Mouse (Mus musculus) bone marrow macrophage, adult 2 months (primary cell): ENCODE measurements around the gene Phldb2. TPM values are rescaled to one million over a fixed set of nuclear protein-coding genes. Genes with fewer than 3 reads are reported as not detected.
A peak's percentile ranks its signal among the peaks of the same experiment; 100 is the strongest.

Experiments
- H3K27ac ChIP-seq: 2 replicates; pipeline ENCODE4 v1.5.1; 2012; ENCODE audit warnings: low read depth, low read length; ENCODE audit not compliant: insufficient read depth
- H3K4me1 ChIP-seq: 2 replicates; pipeline ENCODE4 v1.6.1; 2012; ENCODE audit warnings: low read length; ENCODE audit not compliant: control insufficient read depth, insufficient read depth
- H3K4me3 ChIP-seq: 2 replicates; pipeline ENCODE4 v1.5.1; 2012; ENCODE audit warnings: mild to moderate bottlenecking, low read length, moderate library complexity; ENCODE audit not compliant: insufficient read depth
- CTCF ChIP-seq: IDR thresholded peaks from 2 replicates; pipeline ENCODE4 v1.5.1; 2012; ENCODE audit warnings: low read depth, mild to moderate bottlenecking, low read length, moderate library complexity
- POLR2A ChIP-seq: IDR thresholded peaks from 2 replicates; pipeline ENCODE4 v1.6.1; 2012; ENCODE audit warnings: mild to moderate bottlenecking, low read depth, low read length, borderline replicate concordance
- polyA plus RNA-seq: library from polyadenylated mRNA; stranded (reverse); fragments of >200 nt; gene quantifications from 2 replicates; pipeline ENCODE4 v1.2.4, GENCODE M21; 2012; ENCODE audit not compliant: missing spikeins, insufficient read depth, insufficient read length

The Phldb2 gene
- polyA plus RNA-seq, 1 experiment = 1.3 TPM

GRCm38 (mm10) chr16:45976251-45976650 is 22.9 kb upstream of the Phldb2 start:
- H3K4me3 ChIP-seq = no peak overlapping the region

GRCm38 (mm10) chr16:45973959-45974686 is 20.7 kb upstream of the Phldb2 start:
- Histone ChIP-seq H3K27ac (no peak overlapping the region), H3K4me3 (no peak overlapping the region), H3K4me1 (peaks cover 3% of the 10 kb centered on the region; the same call in 1 of the 2 replicates)
- TF ChIP-seq POLR2A (no peak), CTCF (no peak)

More at GRCm38 (mm10) chr16:45976251-45976650, 22.9 kb upstream of the Phldb2 start:
- H3K4me1 ChIP-seq = no peaks in the 10 kb centered on the region
- TF ChIP-seq CTCF = no peak
- no peak for TF ChIP-seq POLR2A
- H3K27ac ChIP-seq = no peak overlapping the region

- Histone ChIP-seq H3K4me3 (no peak overlapping the region), H3K27ac (peak overlapping the region; percentile 0), H3K4me1 (peaks cover 5% of the 10 kb centered on the region; the same call in 1 of the 2 replicates)
- no peak for TF ChIP-seq POLR2A
- TF ChIP-seq CTCF = no peak
These were observed 16.8 kb upstream of the Phldb2 start for GRCm38 (mm10) chr16:45970187-45970586.

GRCm38 (mm10) chr16:45968716-45969115 is 15.3 kb upstream of the Phldb2 start:
- H3K4me1 ChIP-seq = peaks cover 7% of the 10 kb centered on the region; the same call in 1 of the 2 replicates
- H3K27ac ChIP-seq = no peak overlapping the region
- TF ChIP-seq CTCF (no peak), POLR2A (no peak)
- no peak overlapping the region for H3K4me3 ChIP-seq

- Histone ChIP-seq H3K27ac (no peak overlapping the region), H3K4me1 (peaks cover 8% of the 10 kb centered on the region; the same call in 1 of the 2 replicates), H3K4me3 (no peak overlapping the region)
- TF ChIP-seq POLR2A (no peak), CTCF (peak; percentile 68)
These were observed 14.1 kb upstream of the Phldb2 start for GRCm38 (mm10) chr16:45967471-45967870.

GRCm38 (mm10) chr16:45966604-45967003 is 13.2 kb upstream of the Phldb2 start:
- H3K4me1 ChIP-seq = peaks cover 8% of the 10 kb centered on the region; the same call in 1 of the 2 replicates
- TF ChIP-seq CTCF = no peak
- TF ChIP-seq POLR2A = no peak
- no peak overlapping the region for H3K27ac ChIP-seq

GRCm38 (mm10) chr16:45964777-45965176 is 11.4 kb upstream of the Phldb2 start:
- Histone ChIP-seq H3K4me3 (no peak overlapping the region), H3K27ac (no peak overlapping the region), H3K4me1 (peaks cover 8% of the 10 kb centered on the region; the same call in 1 of the 2 replicates)
- TF ChIP-seq POLR2A (no peak), CTCF (no peak)

More at GRCm38 (mm10) chr16:45966604-45967003, 13.2 kb upstream of the Phldb2 start:
- no peak overlapping the region for H3K4me3 ChIP-seq

GRCm38 (mm10) chr16:45963837-45964236 is 10.4 kb upstream of the Phldb2 start:
- no peak for TF ChIP-seq CTCF
- no peak for TF ChIP-seq POLR2A
- Histone ChIP-seq H3K4me1 (peaks cover 8% of the 10 kb centered on the region; the same call in 1 of the 2 replicates), H3K27ac (no peak overlapping the region), H3K4me3 (no peak overlapping the region)

- H3K27ac ChIP-seq = no peak overlapping the region
- H3K4me3 ChIP-seq = no peak overlapping the region
- H3K4me1 ChIP-seq = 0 out of 2 replicates have a peak, but pooled peaks cover 5% of the 10 kb centered on the region
- TF ChIP-seq CTCF (no peak), POLR2A (no peak)
These were observed 9.7 kb upstream of the Phldb2 start for GRCm38 (mm10) chr16:45963088-45963487.

GRCm38 (mm10) chr16:45960978-45961377 is 7.6 kb upstream of the Phldb2 start:
- TF ChIP-seq CTCF (no peak), POLR2A (no peak)

More at GRCm38 (mm10) chr16:45960978-45961377, 7.6 kb upstream of the Phldb2 start:
- no peak overlapping the region for H3K27ac ChIP-seq
- no peak overlapping the region for H3K4me3 ChIP-seq
- H3K4me1 ChIP-seq = 0 out of 2 replicates have a peak, but pooled peaks cover 5% of the 10 kb centered on the region
